Mouse (Mus musculus) stomach, postnatal 0 days (tissue): ENCODE data around the gene Myof. TPM values are rescaled to one million over a fixed set of nuclear protein-coding genes. Genes with fewer than 3 reads are reported as not detected.

ENCODE experiments used
- ATAC-seq: fragments of 200-750 bp; cut with Nextera tagmentation; 2 replicates; pipeline ENCODE4 v1.8.0; 2017; ENCODE audit not compliant: low FRiP score, low TSS enrichment
- DNase-seq: peaks from one replicate; pipeline ENCODE4 v3.0.0-alpha.2; 2016; ENCODE audit warnings: low spot score
- H3K27ac ChIP-seq: fragments of 300-500 bp; sonication (generic); replicated peaks from 2 replicates; pipeline ENCODE4 v1.5.1; 2014; ENCODE audit warnings: mild to moderate bottlenecking, control low read depth
- H3K27me3 ChIP-seq: fragments of 300-500 bp; sonication (generic); 2 replicates; pipeline ENCODE4 v1.6.1; 2014; ENCODE audit warnings: low read length; ENCODE audit not compliant: control insufficient read depth, insufficient read depth
- H3K36me3 ChIP-seq: fragments of 300-500 bp; sonication (generic); 2 replicates; pipeline ENCODE4 v1.6.1; 2014; ENCODE audit warnings: low read length, mixed read lengths; ENCODE audit not compliant: control insufficient read depth, insufficient read depth
- H3K4me1 ChIP-seq: fragments of 300-500 bp; sonication (generic); replicated peaks from 2 replicates; pipeline ENCODE4 v1.6.1; 2014; ENCODE audit warnings: antibody characterized with exemption; ENCODE audit not compliant: control insufficient read depth, insufficient read depth
- H3K4me2 ChIP-seq: fragments of 300-500 bp; sonication (generic); replicated peaks from 2 replicates; pipeline ENCODE4 v1.6.1; 2014; ENCODE audit warnings: low read depth, mild to moderate bottlenecking, control low read depth, moderate library complexity
- H3K4me3 ChIP-seq: fragments of 300-500 bp; sonication (generic); 2 replicates; pipeline ENCODE4 v1.5.1; 2014; ENCODE audit warnings: low read depth, low read length, control low read depth
- H3K9ac ChIP-seq: fragments of 300-500 bp; sonication (generic); 2 replicates; pipeline ENCODE4 v1.6.1; 2014; ENCODE audit warnings: mild to moderate bottlenecking, low read length, control low read depth, mixed read lengths
- H3K9me3 ChIP-seq: fragments of 300-500 bp; sonication (generic); 2 replicates; pipeline ENCODE4 v1.6.1; 2016; ENCODE audit warnings: low read length; ENCODE audit not compliant: control insufficient read depth
- CTCF ChIP-seq: IDR thresholded peaks from 2 replicates; pipeline ENCODE4 v1.5.1; 2016; ENCODE audit warnings: antibody characterized with exemption, low read depth, mild to moderate bottlenecking, moderate library complexity
- EP300 ChIP-seq: optimal IDR thresholded peaks from 2 replicates; pipeline ENCODE3; 2016; ENCODE audit warnings: antibody characterized with exemption
- WGBS: fragments of 180-500 bp; shearing (Covaris S2); extraction: QIAGEN DNeasy Blood & Tissue Kit; methylation state at CpG from one replicate; pipeline ENCODE4 v1.1.7; 2014; 5-methylcytosine and 5-hydroxymethylcytosine counted together
- polyA plus RNA-seq: library from polyadenylated mRNA; unstranded; fragments of >200 nt; fragmentation: Nextera tagmentation; extraction: Ambion mirVana; gene quantifications from 2 replicates; pipeline ENCODE4 v1.2.1, GENCODE M21; 2015

Myof gene
- polyA plus RNA-seq, 1 experiment from 2014 or later = 14.3 TPM

DNA sequence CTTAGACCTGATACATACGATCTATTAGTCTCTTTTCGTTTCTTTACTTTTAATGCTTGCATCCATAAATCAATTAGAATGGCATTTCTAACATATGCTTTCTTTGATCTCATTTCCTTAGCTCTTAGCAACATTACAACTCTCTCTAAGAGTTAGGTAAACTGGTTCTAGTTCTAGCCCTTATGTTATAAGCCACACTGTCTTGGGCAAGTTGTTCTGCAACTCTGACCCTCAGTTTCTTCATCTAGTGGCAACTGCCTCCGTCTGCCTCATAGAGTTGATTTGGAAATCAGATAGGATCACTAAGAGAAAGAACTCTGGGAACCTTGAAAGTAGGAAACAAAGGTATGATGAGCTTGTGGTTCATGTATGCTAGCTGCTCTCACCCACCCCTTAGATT lies 118.1 kb downstream of the Myof start:
- Histone ChIP-seq H3K9me3 (no peaks in the 10 kb centered on the region), H3K9ac (no peak overlapping the region), H3K27me3 (no peaks in the 10 kb centered on the region), H3K4me3 (no peak overlapping the region), H3K4me1 (no peaks in the 10 kb centered on the region), H3K36me3 (peaks cover 5% of the 10 kb centered on the region; the same call in 1 of the 2 replicates), H3K27ac (no peak overlapping the region), H3K4me2 (no peak overlapping the region)
- 76% methylated on average over 3 of the region's 3 CpGs for WGBS
- ATAC-seq (no peak), DNase-seq (no peak)
- TF ChIP-seq CTCF (no peak), EP300 (no peak)

DNA sequence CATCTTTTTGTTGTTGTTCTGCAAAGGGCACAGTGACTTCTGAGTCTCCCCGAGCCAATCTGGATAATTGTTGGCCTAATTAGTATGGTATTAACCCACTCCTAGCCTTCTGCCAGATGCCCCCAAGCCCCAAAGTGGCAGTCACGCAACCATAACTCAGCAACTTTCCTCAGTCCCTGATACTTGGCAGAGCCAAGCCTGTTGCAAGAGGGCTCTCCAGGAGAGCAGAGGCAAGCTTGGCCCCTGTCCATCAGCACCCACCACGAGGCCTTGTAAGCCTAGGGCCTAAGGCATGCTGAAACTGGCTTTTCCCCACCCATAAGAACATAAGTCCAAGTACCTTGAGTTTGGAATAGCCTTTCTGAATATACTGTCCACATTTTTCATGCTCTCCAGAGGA lies 119.1 kb downstream of the Myof start:
- peaks cover 6% of the 10 kb centered on the region; the same call in 1 of the 2 replicates for H3K36me3 ChIP-seq
- no peak overlapping the region for H3K4me3 ChIP-seq
- no peak overlapping the region for H3K4me2 ChIP-seq
- ATAC-seq (no peak), DNase-seq (no peak)
- H3K27me3 ChIP-seq = no peaks in the 10 kb centered on the region
- H3K27ac ChIP-seq = no peak overlapping the region
- H3K9me3 ChIP-seq = no peaks in the 10 kb centered on the region
- H3K9ac ChIP-seq = no peak overlapping the region
- TF ChIP-seq EP300 (no peak), CTCF (no peak)
- 69% methylated on average over 3 of the region's 3 CpGs for WGBS
- no peaks in the 10 kb centered on the region for H3K4me1 ChIP-seq

DNA sequence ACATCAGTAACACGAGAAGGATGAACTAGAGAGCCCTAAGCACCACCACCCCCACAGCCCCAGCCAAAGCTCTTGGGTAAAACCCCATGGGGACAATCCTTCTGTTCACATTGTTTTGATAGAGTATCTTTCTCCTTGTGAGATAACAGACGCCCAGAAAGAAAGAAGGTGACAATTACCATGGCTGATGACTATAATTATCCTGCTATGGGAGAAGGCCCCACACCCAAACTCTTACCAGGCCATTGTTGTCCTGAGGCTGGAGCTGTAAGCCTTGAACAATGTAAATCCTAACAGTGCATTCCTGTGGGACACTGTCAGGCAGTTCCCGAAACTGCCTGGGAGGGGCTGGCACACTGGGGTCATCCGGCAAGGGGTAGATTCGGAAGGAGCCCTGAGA lies 122.3 kb downstream of the Myof start:
- H3K27ac ChIP-seq = no peak overlapping the region
- ATAC-seq (no peak), DNase-seq (no peak)
- H3K9me3 ChIP-seq = no peaks in the 10 kb centered on the region
- WGBS = 73% methylated on average over 5 of the region's 5 CpGs
- no peaks in the 10 kb centered on the region for H3K27me3 ChIP-seq
- H3K4me1 ChIP-seq = no peaks in the 10 kb centered on the region
- peaks cover 9% of the 10 kb centered on the region for H3K36me3 ChIP-seq
- no peak for TF ChIP-seq EP300
- no peak for TF ChIP-seq CTCF
- H3K4me3 ChIP-seq = no peak overlapping the region
- H3K4me2 ChIP-seq = no peak overlapping the region
- H3K9ac ChIP-seq = no peak overlapping the region

DNA sequence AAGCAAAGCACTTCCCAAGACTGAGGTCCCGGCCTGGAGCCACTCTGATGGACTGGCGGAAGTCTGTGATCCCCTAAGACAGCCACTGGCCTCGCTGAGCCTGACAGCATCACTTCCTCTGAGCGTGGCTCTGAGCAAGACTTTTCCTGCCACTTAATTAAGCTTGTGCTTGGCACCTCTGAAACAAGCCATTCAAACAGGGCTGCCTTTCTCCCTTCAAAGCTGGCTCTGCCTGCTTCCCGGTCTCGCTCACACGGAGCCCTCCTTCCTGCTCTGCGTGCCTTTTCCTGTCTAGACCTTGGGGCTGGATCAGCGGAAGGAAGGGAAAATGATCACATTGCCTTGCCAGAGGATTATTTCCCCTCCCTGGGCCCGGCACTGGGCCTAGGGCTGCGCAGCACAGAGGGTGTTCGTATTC lies 124.9 kb downstream of the Myof start:
- Histone ChIP-seq H3K4me3 (no peak overlapping the region), H3K36me3 (peaks cover 5% of the 10 kb centered on the region), H3K27me3 (no peaks in the 10 kb centered on the region), H3K27ac (no peak overlapping the region), H3K9me3 (no peaks in the 10 kb centered on the region), H3K4me1 (no peaks in the 10 kb centered on the region), H3K9ac (no peak overlapping the region), H3K4me2 (no peak overlapping the region)
- DNase-seq = no peak
- WGBS = 60% methylated on average over 12 of the region's 12 CpGs
- ATAC-seq = no peak
- TF ChIP-seq EP300 (no peak), CTCF (no peak)

DNA sequence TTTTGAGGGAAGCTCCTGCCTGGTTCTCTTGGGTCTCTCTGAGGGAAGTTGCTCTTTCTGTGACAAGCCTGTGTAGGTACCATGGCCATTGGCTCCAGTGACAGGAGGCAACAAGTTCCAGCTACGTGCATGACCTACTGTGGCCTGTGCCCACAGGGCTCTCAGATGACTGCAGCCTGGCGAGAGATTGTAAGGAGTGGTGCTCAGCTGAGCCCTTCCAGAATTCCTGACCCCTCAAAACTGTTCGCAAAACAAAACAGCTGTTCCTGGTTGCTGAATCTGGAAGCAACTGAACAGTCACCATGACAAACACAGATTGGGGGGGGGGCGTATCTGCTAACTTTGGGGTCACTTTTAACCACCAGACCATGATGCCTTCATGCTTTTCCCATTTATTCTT lies 129.1 kb downstream of the Myof start:
- H3K27ac ChIP-seq = no peak overlapping the region
- TF ChIP-seq EP300 (no peak), CTCF (no peak)
- DNase-seq = no peak
- peaks cover 7% of the 10 kb centered on the region for H3K36me3 ChIP-seq
- ATAC-seq = no peak
- H3K4me3 ChIP-seq = no peak overlapping the region
- H3K4me1 ChIP-seq = no peaks in the 10 kb centered on the region
- 87% methylated on average over 4 of the region's 4 CpGs for WGBS
- no peaks in the 10 kb centered on the region for H3K9me3 ChIP-seq
- H3K4me2 ChIP-seq = no peak overlapping the region
- H3K9ac ChIP-seq = no peak overlapping the region
- no peaks in the 10 kb centered on the region for H3K27me3 ChIP-seq

DNA sequence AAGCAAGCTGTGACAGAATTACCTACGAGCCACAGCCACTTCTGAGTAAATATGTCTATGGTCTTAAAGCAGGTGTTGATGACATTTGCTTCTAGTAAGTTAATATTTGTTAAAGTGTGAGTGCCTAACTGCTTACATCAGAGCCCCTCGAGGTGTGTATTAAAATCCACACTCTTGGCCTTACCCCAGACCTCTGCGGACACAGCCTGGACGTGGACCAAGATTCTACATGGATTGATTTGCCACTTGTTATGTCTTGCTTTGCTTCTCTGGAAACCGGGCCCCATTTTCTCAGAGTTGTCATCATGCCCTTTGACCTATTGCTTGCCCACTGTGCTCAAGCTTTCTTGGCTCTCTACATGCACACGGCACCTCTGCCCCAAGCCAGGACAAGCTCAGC lies 130.9 kb downstream of the Myof start:
- Histone ChIP-seq H3K9me3 (no peaks in the 10 kb centered on the region), H3K4me1 (no peaks in the 10 kb centered on the region), H3K9ac (no peak overlapping the region), H3K4me2 (no peak overlapping the region), H3K36me3 (peaks cover 5% of the 10 kb centered on the region), H3K27ac (no peak overlapping the region), H3K27me3 (no peaks in the 10 kb centered on the region), H3K4me3 (no peak overlapping the region)
- TF ChIP-seq CTCF (no peak), EP300 (no peak)
- 67% methylated on average over 6 of the region's 6 CpGs for WGBS
- ATAC-seq (no peak), DNase-seq (no peak)
